Mouse (Mus musculus) Muller cell, postnatal 12 days (primary cell): ENCODE measurements around the gene Lamtor1.
"Not testable (repeated sequence)": the region's sequence is repeated elsewhere in the genome, so short reads cannot be mapped to it uniquely, and the experiment has no call there.

ENCODE experiments used
- DNase-seq: peaks from one replicate; pipeline ENCODE4 v3.0.0-alpha.2; 2015; ENCODE audit errors: inconsistent ontology term

The Lamtor1 gene

GRCm38 (mm10) chr7:101900331-101901097 lies 5.2 kb upstream of the Lamtor1 start:
- DNase-seq: no peak

GRCm38 (mm10) chr7:101901969-101902368 lies 3.7 kb upstream of the Lamtor1 start:
- no peak for DNase-seq

DNA sequence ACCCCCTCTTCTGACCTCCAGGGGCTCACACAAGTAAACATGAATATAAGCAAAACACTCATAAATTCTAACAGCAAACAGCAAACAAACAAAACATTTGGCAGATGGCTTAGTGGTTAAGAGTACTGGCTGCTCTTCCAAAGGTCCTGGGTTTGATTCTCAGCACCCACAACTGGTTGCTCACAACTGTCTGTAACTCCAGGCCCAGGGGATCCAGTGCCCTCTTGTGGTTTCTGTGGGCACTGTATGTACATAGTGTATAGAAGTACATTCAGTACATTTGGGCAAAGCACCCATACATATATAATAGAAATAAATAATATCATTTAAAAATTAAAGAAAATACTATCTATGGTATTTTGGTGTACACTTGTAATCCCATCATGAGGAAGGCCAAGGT lies 2.9 kb upstream of the Lamtor1 start:
- no peak for DNase-seq

DNA sequence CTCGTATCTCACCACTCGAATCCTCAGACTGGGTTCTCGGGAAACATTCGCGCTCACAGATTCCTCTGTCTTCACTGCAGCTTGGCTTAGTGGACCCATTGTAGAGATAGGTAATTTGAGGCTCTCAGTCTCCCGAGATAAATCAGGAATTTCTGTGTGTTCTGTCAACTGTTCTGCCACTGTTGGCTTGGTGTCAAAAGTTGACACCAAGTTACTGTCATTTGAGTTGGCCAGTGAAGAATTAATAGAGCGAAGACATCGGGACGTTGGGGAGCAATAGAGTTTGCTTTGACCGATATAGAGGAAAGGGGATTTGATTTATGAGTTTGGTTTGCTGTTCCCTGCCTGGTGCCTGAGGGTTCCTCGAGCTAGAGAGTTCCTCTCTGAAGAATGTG lies 580 bp downstream of the Lamtor1 start, which contains the start of gene Tomt:
Tomt (minus strand) TSS at position 73 of the 395 bp plus-strand sequence.
- no peak for DNase-seq

GRCm38 (mm10) chr7:101906696-101907095 lies 992 bp downstream of the Lamtor1 start:
- peak; percentile 4 for DNase-seq

DNA sequence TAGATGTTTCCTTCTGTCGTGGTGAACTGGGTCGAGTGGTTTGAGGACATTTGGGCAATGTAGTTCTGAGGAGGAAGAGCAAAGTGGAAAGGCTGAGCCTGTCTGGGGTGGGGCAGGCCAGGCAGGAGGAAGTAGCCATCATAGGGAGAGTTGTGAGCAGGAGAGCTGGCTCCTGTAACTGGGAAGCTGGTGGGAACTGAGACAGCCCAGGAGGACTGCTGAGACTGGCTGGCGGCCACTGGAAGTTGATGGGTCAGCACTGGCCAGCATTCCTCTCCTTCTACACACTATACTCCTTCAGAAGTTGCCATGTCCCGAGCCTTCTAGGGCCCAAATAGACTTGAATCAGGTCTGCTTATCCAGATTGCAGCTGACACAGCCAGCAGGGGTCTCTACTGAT lies 2.7 kb downstream of the Lamtor1 start:
- peak; percentile 49 for DNase-seq

- no peak for DNase-seq
These were observed 4.4 kb downstream of the Lamtor1 start for GRCm38 (mm10) chr7:101910138-101910537.

DNA sequence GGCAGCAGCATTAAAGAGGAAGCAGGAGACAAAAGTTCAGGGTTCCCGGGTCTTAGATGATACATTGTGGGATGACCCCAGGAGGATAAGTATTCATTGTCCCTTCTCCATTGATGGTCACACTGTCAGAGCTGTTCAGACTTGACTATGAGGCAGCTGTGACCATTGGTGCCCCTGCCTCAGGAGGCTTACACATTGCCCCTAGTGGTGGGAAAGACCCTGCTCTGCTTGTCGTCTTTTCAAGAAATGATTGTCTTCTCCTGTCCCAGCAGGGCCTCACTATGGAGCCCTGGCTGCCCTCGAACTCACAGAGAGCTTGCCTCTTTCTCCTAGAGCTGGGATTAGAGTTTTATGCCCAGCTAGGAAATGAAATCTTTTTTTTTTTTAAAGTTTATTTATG lies 6.3 kb downstream of the Lamtor1 start:
- no peak for DNase-seq

- DNase-seq: peak; percentile 61
These were observed 12.4 kb downstream of the Lamtor1 start for GRCm38 (mm10) chr7:101918071-101918470.

DNA sequence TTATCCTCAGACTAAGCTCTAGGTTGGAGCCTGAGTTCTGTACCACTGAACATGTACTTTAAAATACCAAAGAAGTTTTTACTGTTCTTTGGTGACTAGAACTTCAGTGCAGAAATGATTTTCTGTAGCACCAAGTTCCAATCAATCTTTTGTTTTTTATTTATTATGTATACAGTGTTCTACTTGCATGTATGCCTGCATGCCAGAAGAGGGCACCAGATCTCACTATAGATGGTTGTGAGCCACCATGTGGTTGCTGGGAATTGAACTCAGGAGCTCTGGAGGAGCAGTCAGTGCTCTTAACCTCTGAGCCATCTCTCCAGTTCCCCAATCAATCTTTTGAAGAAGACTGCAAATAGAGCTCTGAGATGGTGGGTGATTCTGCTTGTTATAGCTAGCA lies 20.2 kb downstream of the Lamtor1 start:
- not testable (repeated sequence) for DNase-seq

GRCm38 (mm10) chr7:101928093-101928492 lies 22.4 kb downstream of the Lamtor1 start:
- DNase-seq: no peak

- DNase-seq: no peak
These were observed 26.8 kb downstream of the Lamtor1 start for GRCm38 (mm10) chr7:101932551-101932950.

- peak; percentile 51 for DNase-seq
These were observed 27.6 kb downstream of the Lamtor1 start for GRCm38 (mm10) chr7:101933300-101933699.

DNA sequence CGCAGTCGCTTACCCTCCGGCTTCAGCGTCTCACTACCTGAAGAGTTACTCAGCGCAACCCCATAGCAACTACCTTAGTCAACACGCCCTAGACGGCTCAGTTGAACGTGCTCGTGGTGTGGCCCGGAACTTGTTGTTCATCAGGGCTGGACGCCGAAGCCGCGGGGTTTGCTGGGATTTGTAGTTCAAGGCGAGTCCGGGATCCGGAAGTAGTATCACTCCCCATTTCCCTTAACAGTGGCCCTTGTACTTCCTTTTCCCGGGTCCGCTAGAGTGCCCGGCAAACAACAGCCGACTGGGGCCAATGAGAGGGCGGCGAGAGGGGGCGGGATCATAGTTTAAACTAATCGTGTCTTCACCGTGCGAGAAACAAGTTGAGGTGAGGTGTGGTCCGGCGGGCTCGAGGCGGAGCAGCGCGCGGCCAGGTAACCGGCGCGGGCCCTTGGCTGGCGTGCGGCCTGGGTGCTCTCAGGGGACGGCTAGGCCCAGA lies 28.1 kb downstream of the Lamtor1 start, which contains the start of the genes Lrrc51 and Numa1:
Lrrc51 (minus strand) TSS at position 145 of the 490 bp plus-strand sequence.
Numa1 (plus strand) TSS at position 361 of the 490 bp plus-strand sequence.
- DNase-seq: peak; percentile 98

GRCm38 (mm10) chr7:101935957-101936356 lies 30.3 kb downstream of the Lamtor1 start:
- no peak for DNase-seq

DNA sequence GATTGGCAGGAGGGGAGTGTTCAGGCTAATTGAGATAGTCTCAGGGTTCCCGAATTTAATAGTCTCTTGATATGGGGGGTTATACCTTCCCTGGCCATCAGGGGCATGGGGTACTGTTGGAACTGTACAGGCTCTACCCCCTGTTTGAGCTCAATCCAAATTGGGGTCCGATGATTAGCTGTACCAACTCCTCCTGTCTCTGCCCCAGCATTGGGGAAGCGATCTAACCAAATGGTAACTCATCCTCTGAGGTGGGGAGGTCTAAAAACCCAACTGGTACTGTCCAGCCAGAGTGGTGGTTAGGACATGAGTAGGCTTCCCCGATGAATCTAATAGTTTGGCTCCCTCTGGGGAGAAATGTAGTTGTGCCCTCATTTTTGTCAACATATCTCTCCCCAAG lies 31.3 kb downstream of the Lamtor1 start:
- no peak for DNase-seq

- DNase-seq: no peak
These were observed 31.9 kb downstream of the Lamtor1 start for GRCm38 (mm10) chr7:101937569-101937968.

DNA sequence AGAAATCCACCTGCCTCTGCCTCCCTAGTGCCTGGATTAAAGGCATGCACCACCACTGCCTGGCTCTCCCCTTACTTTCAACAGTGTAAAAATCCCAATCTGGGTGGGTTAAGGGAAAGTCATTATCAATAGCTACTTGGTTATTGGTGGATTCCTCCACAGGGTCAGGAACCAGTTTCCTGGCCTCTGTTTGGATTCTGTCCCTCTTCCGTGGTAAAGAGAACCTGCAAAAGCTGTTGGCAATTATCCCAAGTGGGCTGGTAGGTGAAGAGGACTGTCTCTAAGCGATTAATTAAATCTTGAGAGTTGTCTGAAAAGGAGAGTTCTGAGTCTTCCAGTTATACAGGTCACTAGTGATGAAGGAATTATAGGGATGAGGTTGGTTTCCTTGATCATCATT lies 32.6 kb downstream of the Lamtor1 start:
- DNase-seq: no peak

GRCm38 (mm10) chr7:101939758-101940157 lies 34.1 kb downstream of the Lamtor1 start:
- no peak for DNase-seq

- DNase-seq: not testable (repeated sequence)
These were observed 43.3 kb downstream of the Lamtor1 start for GRCm38 (mm10) chr7:101949008-101949407.

DNA sequence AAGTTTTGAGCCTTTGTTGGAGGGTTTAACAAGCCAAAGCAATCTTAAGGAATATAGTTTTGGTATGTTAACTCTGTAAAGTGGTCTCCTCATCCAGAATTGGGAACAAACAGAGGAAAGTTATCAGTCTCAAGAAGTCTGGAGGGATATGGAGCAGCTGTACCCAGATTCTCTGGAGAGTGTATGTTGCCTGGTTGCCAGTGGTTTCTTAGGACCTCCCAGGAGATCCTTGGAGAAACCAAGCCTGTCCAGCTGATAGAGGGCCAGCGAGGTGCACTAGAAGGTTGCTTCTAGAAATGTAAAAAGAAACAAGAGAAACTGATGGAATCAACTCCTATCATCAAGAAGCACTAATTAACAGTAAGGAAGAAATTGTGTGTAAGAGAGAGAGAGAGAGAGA lies 45.9 kb downstream of the Lamtor1 start:
- no peak for DNase-seq

GRCm38 (mm10) chr7:101952098-101952497 lies 46.4 kb downstream of the Lamtor1 start:
- DNase-seq: no peak

GRCm38 (mm10) chr7:101954163-101954562 lies 48.5 kb downstream of the Lamtor1 start:
- no peak for DNase-seq
